Mouse (Mus musculus) Patski (cell line): ENCODE data around the gene Celf1. TPM values are rescaled to one million over a fixed set of nuclear protein-coding genes. Genes with fewer than 3 reads are reported as not detected.

Experiments used
- ATAC-seq: fragments of 100-300 bp; one replicate; pipeline ENCODE4 v1.8.0; 2021
- CTCF ChIA-PET: fragments of 350-600 bp; sonication (Branson Sonifier 250); formaldehyde crosslinking; loops from one replicate; lab custom pipeline; 2022; ENCODE audit warnings: inconsistent platforms; lab: Charles Lee
- POLR2A ChIA-PET: fragments of 350-600 bp; sonication (Branson Sonifier 250); formaldehyde crosslinking; loops from one replicate; lab custom pipeline; 2022; ENCODE audit warnings: antibody characterized with exemption, inconsistent platforms; lab: Charles Lee
- DNase-seq: peaks from one replicate; pipeline ENCODE4 v3.0.0-alpha.2; 2011; ENCODE audit warnings: low read depth, low spot score
- H3K27me3 ChIP-seq: fragments of 371-371 bp; one replicate; pipeline ENCODE4 v1.5.1; 2021
- CTCF ChIP-seq: fragments of 100-300 bp; IDR thresholded peaks from one replicate; pipeline ENCODE4 v1.5.1; 2021
- in situ Hi-C: fragments of 300-500 bp; cut with MboI; formaldehyde crosslinking; loops from 3 replicates; pipeline ENCODE4 v1.11.1; 2018; ENCODE audit warnings: low pct_unique_long_range_greater_than_20kb, mixed read lengths
- polyA plus RNA-seq: library from polyadenylated mRNA; unstranded; gene quantifications from one replicate; pipeline ENCODE4 v1.2.3, GENCODE M21; 2021

Celf1 gene
- polyA plus RNA-seq, 1 experiment from 2014 or later: 92.9 TPM

GRCm38 (mm10) chr2:91053181-91053933 is 113.2 kb downstream of the Celf1 start:
- DNase-seq: no peak
- POLR2A ChIA-PET: interaction anchor here (0.7 to 1.1 kb wide), 2 partner anchors 11 to 94 kb away, joined by 3 to 7 read pairs; no protein-coding TSS in a partner anchor
- H3K27me3 ChIP-seq: no peaks in the 10 kb centered on the region
- in situ Hi-C loops: no loop called here
- TF ChIP-seq CTCF: no peak
- peak; percentile 32 for ATAC-seq
- CTCF ChIA-PET: interaction anchor here (0.7 to 1.6 kb wide), 9 partner anchors 8 to 186 kb away, joined by 3 to 5 read pairs (median 4); no protein-coding TSS in a partner anchor

DNA sequence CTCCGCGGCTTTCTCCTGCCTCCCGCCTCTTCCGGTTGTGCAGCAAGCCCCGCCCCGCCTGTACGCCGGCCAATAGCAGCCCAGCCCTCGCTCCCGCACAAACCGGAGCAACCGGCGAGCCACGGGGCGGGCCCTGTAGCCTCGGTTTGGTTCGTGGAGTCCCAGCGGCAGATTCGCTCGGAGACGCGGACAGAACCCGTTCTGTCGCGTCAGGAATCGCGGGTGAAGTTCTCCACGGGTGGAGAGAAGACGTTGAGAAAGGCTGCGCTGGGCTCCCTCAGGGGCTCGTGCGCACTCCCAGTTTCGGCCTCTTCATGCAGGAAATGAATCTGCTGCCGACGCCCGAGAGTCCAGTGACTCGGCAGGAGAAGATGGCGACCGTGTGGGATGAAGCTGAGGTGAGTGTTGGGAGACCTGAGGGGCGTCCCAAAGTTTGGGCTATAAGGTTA is 113.8 kb downstream of the Celf1 start, which contains the start of gene Psmc3:
Psmc3 (plus strand) TSS at position 76 of the 449 bp plus-strand sequence.
- no peak for TF ChIP-seq CTCF
- CTCF ChIA-PET: interaction anchor here (0.7 kb wide), 1 partner anchor 12 kb away, joined by 3 read pairs; no protein-coding TSS in a partner anchor
- peak; percentile 91 for ATAC-seq
- in situ Hi-C loops: no loop called here
- H3K27me3 ChIP-seq: no peaks in the 10 kb centered on the region
- POLR2A ChIA-PET: interaction anchor here (1.1 kb wide), 1 partner anchor 10 kb away, joined by 3 read pairs; no protein-coding TSS in a partner anchor
- no peak for DNase-seq

GRCm38 (mm10) chr2:91058435-91058834 is 118.3 kb downstream of the Celf1 start:
- ChIA-PET CTCF (no interaction called here), POLR2A (interaction anchor here (0.9 to 1.2 kb wide), 2 partner anchors 15 to 200 kb away, joined by 4 to 5 read pairs; no protein-coding TSS in a partner anchor)
- no peak for ATAC-seq
- DNase-seq: no peak
- H3K27me3 ChIP-seq: no peaks in the 10 kb centered on the region
- in situ Hi-C loops: no loop called here
- no peak for TF ChIP-seq CTCF

DNA sequence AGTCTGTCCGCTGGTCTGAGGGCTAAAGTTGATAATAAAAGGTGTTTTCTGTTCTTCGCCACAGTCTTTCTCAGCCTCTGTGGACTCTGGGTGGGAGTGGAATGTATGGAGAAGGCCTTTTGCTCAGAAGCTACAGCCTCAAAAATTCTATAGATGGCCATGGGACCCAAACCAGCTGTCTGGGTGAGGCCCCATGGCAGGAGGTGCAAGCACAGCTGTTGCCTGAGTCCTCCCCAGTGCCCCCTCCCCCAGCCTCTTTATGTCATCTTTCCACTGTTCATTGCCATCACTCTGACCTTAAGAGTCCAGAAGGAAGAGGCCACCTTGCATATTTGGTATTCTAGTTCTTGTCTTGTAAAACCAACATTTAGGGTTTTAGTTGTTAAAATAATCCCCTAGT is 119.2 kb downstream of the Celf1 start:
- in situ Hi-C loops: no loop called here
- ATAC-seq: no peak
- ChIA-PET CTCF (no interaction called here), POLR2A (interaction anchor here (1.2 to 1.7 kb wide), 2 partner anchors 10 to 16 kb away, joined by 4 to 11 read pairs; partner anchors contain the start of gene Slc39a13)
- TF ChIP-seq CTCF: no peak
- no peaks in the 10 kb centered on the region for H3K27me3 ChIP-seq
- DNase-seq: no peak

- no peaks in the 10 kb centered on the region for H3K27me3 ChIP-seq
- no peak for TF ChIP-seq CTCF
- ATAC-seq (no peak), DNase-seq (no peak)
- ChIA-PET CTCF (interaction anchor here (0.7 to 1.9 kb wide), 7 partner anchors 8 to 194 kb away, joined by 3 to 10 read pairs (median 5); no protein-coding TSS in a partner anchor), POLR2A (interaction anchor here (0.7 to 1.7 kb wide), 7 partner anchors 9 to 287 kb away, joined by 3 to 11 read pairs (median 4); partner anchors contain the start of gene Slc39a13)
- in situ Hi-C loops: loop anchor here (5.0 kb wide), 1 partner anchor 198 kb away; no protein-coding TSS in a partner anchor
Observed at GRCm38 (mm10) chr2:91060544-91061355, 120.6 kb downstream of the Celf1 start.

DNA sequence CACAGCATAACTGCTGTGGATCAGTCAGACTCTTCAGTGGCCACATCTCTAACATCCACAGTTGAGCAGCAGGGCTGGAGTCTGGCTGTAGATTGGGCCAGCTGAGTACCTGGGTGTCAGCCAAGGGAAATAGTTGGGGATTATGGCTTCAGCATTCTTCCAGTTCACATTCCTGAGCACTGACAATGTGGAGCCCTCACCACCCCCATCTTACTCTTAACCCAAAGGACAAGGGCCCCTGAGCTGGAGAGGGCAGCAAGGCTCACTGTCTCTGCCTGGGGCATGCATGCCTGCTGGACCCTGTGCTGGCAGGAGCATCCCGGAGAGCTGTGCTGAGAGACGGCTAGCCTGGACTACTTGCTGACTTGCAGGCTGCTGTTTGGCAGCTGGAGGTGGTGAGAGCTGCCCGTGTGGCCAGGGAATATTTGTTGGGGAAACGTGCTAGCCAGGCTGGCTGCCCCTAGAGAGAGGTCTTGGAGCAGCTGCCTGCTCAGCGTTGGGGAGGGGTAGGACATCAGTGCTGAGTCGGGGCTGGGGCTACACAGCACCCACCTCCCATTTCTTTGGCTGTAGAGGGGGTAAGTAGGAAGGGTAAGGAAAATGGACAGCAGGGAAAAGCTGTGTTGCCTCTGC is 121.8 kb downstream of the Celf1 start:
- TF ChIP-seq CTCF: no peak
- ChIA-PET POLR2A (interaction anchor here (0.6 to 1.6 kb wide), 2 partner anchors 9 to 11 kb away, joined by 3 to 5 read pairs; partner anchors contain the start of gene Slc39a13), CTCF (interaction anchor here (1.0 to 1.9 kb wide), 5 partner anchors 10 to 195 kb away, joined by 3 to 10 read pairs (median 6); no protein-coding TSS in a partner anchor)
- ATAC-seq: peak; percentile 89
- in situ Hi-C loops: loop anchor here (5.0 kb wide), 1 partner anchor 200 kb away; no protein-coding TSS in a partner anchor
- peak; percentile 95 for DNase-seq
- H3K27me3 ChIP-seq: no peaks in the 10 kb centered on the region

- POLR2A ChIA-PET: interaction anchor here (0.9 to 1.6 kb wide), 2 partner anchors 8 to 158 kb away, joined by 3 to 5 read pairs; partner anchors contain the start of gene Slc39a13
- in situ Hi-C loops: loop anchor here (5.0 kb wide), 1 partner anchor 201 kb away; no protein-coding TSS in a partner anchor
- ATAC-seq: no peak
Observed at GRCm38 (mm10) chr2:91062779-91063606, 122.8 kb downstream of the Celf1 start.

GRCm38 (mm10) chr2:91064211-91064610 is 124.0 kb downstream of the Celf1 start:
- no peaks in the 10 kb centered on the region for H3K27me3 ChIP-seq
- DNase-seq (no peak), ATAC-seq (no peak)
- in situ Hi-C loops: loop anchor here (5.0 kb wide), 1 partner anchor 202 kb away; no protein-coding TSS in a partner anchor
- POLR2A ChIA-PET: interaction anchor here (0.9 to 1.4 kb wide), 2 partner anchors 10 to 159 kb away, joined by 3 read pairs; partner anchors contain the start of gene Psmc3
- TF ChIP-seq CTCF: no peak
- CTCF ChIA-PET: interaction anchor here (1.0 kb wide), 1 partner anchor 20 kb away, joined by 3 read pairs; no protein-coding TSS in a partner anchor

More at GRCm38 (mm10) chr2:91062779-91063606, 122.8 kb downstream of the Celf1 start:
- no peaks in the 10 kb centered on the region for H3K27me3 ChIP-seq
- DNase-seq: no peak
- CTCF ChIA-PET: no interaction called here
- no peak for TF ChIP-seq CTCF
